Mouse (Mus musculus) stomach, postnatal 0 days (tissue): ENCODE data around the gene Ccdc63.

Experiments
- CTCF ChIP-seq: IDR thresholded peaks from 2 replicates; pipeline ENCODE4 v1.5.1; 2016; ENCODE audit warnings: antibody characterized with exemption, low read depth, mild to moderate bottlenecking, moderate library complexity
- EP300 ChIP-seq: optimal IDR thresholded peaks from 2 replicates; pipeline ENCODE3; 2016; ENCODE audit warnings: antibody characterized with exemption

DNA sequence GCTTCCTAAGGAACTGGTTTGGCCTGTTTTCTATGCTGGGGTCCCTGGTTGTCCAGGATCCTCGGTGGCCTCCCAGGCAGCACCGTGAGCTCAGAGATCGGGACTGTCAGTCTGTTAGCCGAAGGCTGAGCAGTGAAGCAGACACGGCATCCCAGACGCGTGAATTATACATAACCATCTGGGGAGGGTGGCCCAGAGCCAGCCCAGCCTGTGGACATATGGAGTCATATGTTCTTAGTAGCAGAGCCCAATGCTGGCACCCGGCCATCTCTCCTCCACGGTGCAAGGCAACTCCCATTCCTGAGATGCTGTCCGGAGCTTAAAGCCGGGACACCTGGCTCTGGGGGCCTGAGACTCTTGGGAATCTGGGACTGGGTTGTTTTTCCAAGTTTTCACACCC lies 59.7 kb downstream of the Ccdc63 start:
- no peak for TF ChIP-seq CTCF
- TF ChIP-seq EP300, result no peak
